22 mouse cellular contexts compared by ENCODE assay signal in genomic region chr2:33648894-33649293, GRCm38 (mm10). TPM values are rescaled to one million over a fixed set of nuclear protein-coding genes. Genes with fewer than 3 reads are reported as not detected.
A peak's percentile ranks its signal among the peaks of the same experiment; 100 is the strongest.
DNase-seq lines count a peak whose midpoint lies in the region; ATAC-seq and TF ChIP-seq lines count a peak whose summit lies in the region.
"Had no signal": no experiment of that assay in that cellular context is flagged by ENCODE, and none has a peak within 500 bp of the region (broad histone marks: within the 10 kb centered on the region; RNA-seq: fewer than 3 reads in every experiment).

No protein-coding gene starts in this region.

- no peaks in the 10 kb centered on the region for H3K36me3 ChIP-seq in heart, embryonic 10.5 days
- H3K36me3 ChIP-seq in neural tube, embryonic 15.5 days = no peaks in the 10 kb centered on the region
- peaks cover 27% of the 10 kb centered on the region for H3K36me3 ChIP-seq in limb, embryonic 10.5 days
- H3K36me3 ChIP-seq: heart, embryonic 15.5 days; hindbrain, embryonic 13.5 days; midbrain, embryonic 15.5 days had no signal

- H3K4me3 ChIP-seq in heart, embryonic 10.5 days = no peak overlapping the region; the same call in 1 of the 2 replicates
- no peak overlapping the region for H3K4me3 ChIP-seq in neural tube, embryonic 15.5 days (replicated peaks)
- H3K4me3 ChIP-seq in limb, embryonic 10.5 days = peak overlapping the region; percentile 23
- H3K4me3 ChIP-seq in cerebellum, adult 2 months (replicated peaks; ENCODE audit: insufficient read depth, low read depth, low read length) = no peak overlapping the region
- H3K4me3 ChIP-seq: erythroblast, embryonic 14.5 days; heart, embryonic 15.5 days; hindbrain, embryonic 13.5 days; midbrain, embryonic 15.5 days had no signal

- peaks cover 19% of the 10 kb centered on the region for H3K4me1 ChIP-seq in heart, embryonic 10.5 days
- H3K4me1 ChIP-seq in neural tube, embryonic 15.5 days = peaks cover 22% of the 10 kb centered on the region
- H3K4me1 ChIP-seq in limb, embryonic 10.5 days = peaks cover 65% of the 10 kb centered on the region
- no peaks in the 10 kb centered on the region for H3K4me1 ChIP-seq in cerebellum, adult 2 months (ENCODE audit: control insufficient read depth, insufficient read depth, low read length)
- H3K4me1 ChIP-seq: heart, embryonic 15.5 days; midbrain, embryonic 15.5 days had no signal

- no peak for TF ChIP-seq POLR2A in cerebellum, adult 2 months (IDR thresholded peaks at IDR 0.05; ENCODE audit: borderline replicate concordance, insufficient read depth, low read length)

- TF ChIP-seq CTCF in cerebellum, adult 2 months (IDR thresholded peaks at IDR 0.05; ENCODE audit: borderline replicate concordance, insufficient read depth, low read depth, low read length) = no peak

- intact Hi-C loops in heart, postnatal 10 days (cut with DNase I) = no loop called here

- ATAC-seq in neural tube, embryonic 15.5 days (ENCODE audit: low FRiP score) = no peak
- ATAC-seq: forebrain, postnatal 0 days; midbrain, embryonic 15.5 days had no signal

- H3K9ac ChIP-seq in neural tube, embryonic 15.5 days (replicated peaks) = no peak overlapping the region
- H3K9ac ChIP-seq: forebrain, postnatal 0 days; heart, embryonic 15.5 days; hindbrain, embryonic 13.5 days; midbrain, embryonic 15.5 days had no signal

- DNase-seq in heart, embryonic 10.5 days (ENCODE audit: low spot score) = no peak
- no peak for DNase-seq in heart, postnatal 10 days
- peak; percentile 48 for DNase-seq in neural tube, embryonic 10.5 days (ENCODE audit: extremely low spot score, low spot score)
- peak; percentile 67 for DNase-seq in limb, embryonic 10.5 days (ENCODE audit: low spot score)
- DNase-seq in urinary bladder, adult 2 months (ENCODE audit: low spot score) = no peak
- no peak for DNase-seq in urinary bladder, postnatal 25 days (ENCODE audit: low spot score)
- no peak for DNase-seq in cerebellum, adult 2 months
- DNase-seq: adrenal gland, adult 8-10 months; cerebellum, adult 11-12 months; forebrain, postnatal 0 days; gastrocnemius, postnatal 10 days; heart, adult 18-20 months; left cerebral cortex, postnatal 4 days had no signal

- H3K4me2 ChIP-seq in neural tube, embryonic 15.5 days = no peak overlapping the region
- H3K4me2 ChIP-seq: heart, embryonic 15.5 days; hindbrain, embryonic 13.5 days; midbrain, embryonic 15.5 days had no signal

- peaks cover 78% of the 10 kb centered on the region for H3K27me3 ChIP-seq in heart, embryonic 10.5 days (ENCODE audit: insufficient read depth, poor library complexity, severe bottlenecking)
- H3K27me3 ChIP-seq in neural tube, embryonic 15.5 days (replicated peaks) = peaks cover 45% of the 10 kb centered on the region
- H3K27me3 ChIP-seq in limb, embryonic 10.5 days (ENCODE audit: low read depth, poor library complexity, severe bottlenecking) = peaks cover 42% of the 10 kb centered on the region
- no peaks in the 10 kb centered on the region; the same call in 1 of the 2 replicates for H3K27me3 ChIP-seq in cerebellum, adult 2 months (ENCODE audit: control insufficient read depth, insufficient read depth, low read length)

- 11% methylated on average over 4 of the region's 4 CpGs for WGBS in heart, embryonic 10.5 days
- WGBS in neural tube, embryonic 15.5 days = 36% methylated on average over 4 of the region's 4 CpGs
- WGBS in limb, embryonic 10.5 days = 14% methylated on average over 4 of the region's 4 CpGs
- 60% methylated on average over 4 of the region's 4 CpGs for WGBS in cerebellum, adult 2 months

- peak overlapping the region; percentile 52; the same call in 1 of the 2 replicates for H3K27ac ChIP-seq in heart, embryonic 10.5 days
- no peak overlapping the region for H3K27ac ChIP-seq in neural tube, embryonic 15.5 days (replicated peaks)
- peak overlapping the region; percentile 93 for H3K27ac ChIP-seq in limb, embryonic 10.5 days
- H3K27ac ChIP-seq in cerebellum, adult 2 months (ENCODE audit: insufficient read depth, low read length) = no peak overlapping the region
- H3K27ac ChIP-seq: heart, embryonic 15.5 days; hindbrain, embryonic 13.5 days; kidney, postnatal 0 days; midbrain, embryonic 15.5 days had no signal

- H3K9me3 ChIP-seq in heart, embryonic 10.5 days = no peaks in the 10 kb centered on the region
- H3K9me3 ChIP-seq in neural tube, embryonic 15.5 days (replicated peaks) = no peaks in the 10 kb centered on the region
- no peaks in the 10 kb centered on the region for H3K9me3 ChIP-seq in limb, embryonic 10.5 days (replicated peaks)
- H3K9me3 ChIP-seq: heart, embryonic 15.5 days; hindbrain, embryonic 13.5 days; midbrain, embryonic 15.5 days had no signal

RNA-seq across cellular contexts. Expression of gene Lmx1b, which starts 8.6 kb away (rescaled TPM):
- 0.11 and 0.83 TPM in 2 replicates for polyA plus RNA-seq in heart, embryonic 10.5 days (2016; fragmentation: Nextera tagmentation; extraction: Ambion mirVana)
- not detected for total RNA-seq in heart, postnatal 10 days (2021)
- polyA plus RNA-seq in neural tube, embryonic 15.5 days (2015; fragmentation: Nextera tagmentation; extraction: Ambion mirVana) = 7.9 and 8.5 TPM in 2 replicates
- polyA plus RNA-seq in limb, embryonic 10.5 days (2016; fragmentation: Nextera tagmentation; extraction: Ambion mirVana) = 11.0 and 13.9 TPM in 2 replicates
- 0.12 and 0.38 TPM in 2 replicates for polyA plus RNA-seq in urinary bladder, adult 2 months (2012; rRNA removed)
- polyA plus RNA-seq in cerebellum, adult 2 months (2012; rRNA removed) = 0.84 and 0.93 TPM in 2 replicates
- total RNA-seq: CH12.LX had no signal
- polyA plus RNA-seq: erythroblast, embryonic 14.5 days; heart, embryonic 15.5 days; intestine, embryonic 14.5 days; stomach, embryonic 14.5 days had no signal

Comparison
In these comparisons a context has a peak if more than half of its experiments do, and no peak if none do; other contexts are left out.
1. DNase-seq: peak in neural tube, embryonic 10.5 days (single experiment) and limb, embryonic 10.5 days (single experiment); none in heart, embryonic 10.5 days (single experiment), heart, postnatal 10 days (0 of 2), urinary bladder, adult 2 months (single experiment), urinary bladder, postnatal 25 days (single experiment) and cerebellum, adult 2 months (0 of 2).
2. H3K27ac ChIP-seq: peak in heart, embryonic 10.5 days (single experiment) and limb, embryonic 10.5 days (single experiment); none in neural tube, embryonic 15.5 days (single experiment) and cerebellum, adult 2 months (single experiment).